9 mouse cellular contexts compared by ENCODE assay signal in the genomic region with DNA sequence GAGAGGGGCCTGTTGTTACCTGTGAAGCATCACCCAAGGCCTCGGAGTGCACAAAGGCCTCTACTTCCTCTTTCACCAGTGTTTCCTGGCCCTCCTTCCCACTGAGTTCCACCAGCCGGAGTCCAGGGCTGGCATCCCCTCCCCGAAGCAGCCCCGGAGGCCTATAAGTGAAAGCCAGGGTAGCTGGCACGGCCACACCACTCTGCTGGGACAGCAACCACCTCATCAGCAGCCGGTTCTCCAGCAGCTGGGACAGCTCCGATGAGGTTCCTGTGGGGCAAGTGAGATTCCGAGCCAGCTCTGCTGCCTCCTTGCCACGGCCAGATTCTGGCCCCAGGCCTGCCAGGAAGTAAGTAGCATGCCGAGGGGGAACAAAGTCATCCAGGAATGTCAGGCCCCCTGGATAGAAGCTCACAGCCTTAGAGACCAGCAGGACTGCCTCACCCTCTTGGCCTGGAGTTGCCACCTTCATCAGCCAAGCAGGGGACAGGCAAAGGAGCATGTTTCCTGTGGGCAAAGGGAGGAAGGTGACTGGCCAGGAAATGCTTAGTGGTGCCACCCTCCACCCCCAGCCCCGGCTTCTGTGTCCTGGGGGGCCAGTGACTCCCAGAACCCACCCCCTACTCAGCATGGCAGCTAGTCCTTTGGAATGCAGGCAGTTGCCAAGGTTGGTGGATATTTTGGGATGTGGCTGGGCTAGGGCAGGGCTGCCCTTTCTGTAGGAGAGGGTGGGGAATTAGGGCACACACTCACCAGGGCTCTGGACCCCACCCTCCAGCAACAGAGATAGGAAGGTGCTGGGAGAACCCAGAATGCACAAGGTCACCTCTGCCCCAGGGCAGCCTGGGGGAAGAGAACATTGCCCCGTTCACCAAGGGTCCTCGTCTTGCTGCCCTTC. TPM values are rescaled to one million over a fixed set of nuclear protein-coding genes. Genes with fewer than 3 reads are reported as not detected.
DNase-seq lines count a peak whose midpoint lies in the region; ATAC-seq lines count a peak whose summit lies in the region.
"Had no signal": no experiment of that assay in that cellular context is flagged by ENCODE, and none has a peak within 500 bp of the region (broad histone marks: within the 10 kb centered on the region; RNA-seq: fewer than 3 reads in every experiment).

No protein-coding gene starts in this region.

- H3K27ac ChIP-seq in forebrain, embryonic 13.5 days, result no peak overlapping the region
- H3K27ac ChIP-seq in forebrain, embryonic 11.5 days (ENCODE audit: low read depth, low read length), result no peak overlapping the region
- no peak overlapping the region for H3K27ac ChIP-seq in neural tube, embryonic 13.5 days (replicated peaks)
- no peak overlapping the region for H3K27ac ChIP-seq in neural tube, embryonic 15.5 days (replicated peaks)
- H3K27ac ChIP-seq in heart, embryonic 16.5 days (ENCODE audit: low read length), result peak overlapping the region; percentile 97
- H3K27ac ChIP-seq in stomach, embryonic 16.5 days (ENCODE audit: low read length), result no peak overlapping the region
- no peak overlapping the region for H3K27ac ChIP-seq in intestine, embryonic 15.5 days
- H3K27ac ChIP-seq: kidney, postnatal 0 days had no signal

- H3K4me2 ChIP-seq in forebrain, embryonic 13.5 days, result no peak overlapping the region
- no peak overlapping the region for H3K4me2 ChIP-seq in forebrain, embryonic 11.5 days (ENCODE audit: low read depth, low read length, severe bottlenecking)
- H3K4me2 ChIP-seq in neural tube, embryonic 13.5 days, result no peak overlapping the region
- H3K4me2 ChIP-seq in neural tube, embryonic 15.5 days, result no peak overlapping the region
- peak overlapping the region; percentile 51 for H3K4me2 ChIP-seq in heart, embryonic 16.5 days (ENCODE audit: low read depth, low read length)
- H3K4me2 ChIP-seq in stomach, embryonic 16.5 days (ENCODE audit: low read depth, low read length), result no peak overlapping the region
- no peak overlapping the region for H3K4me2 ChIP-seq in intestine, embryonic 15.5 days (replicated peaks)

- peak overlapping the region; percentile 31; the same call in 1 of the 2 replicates for H3K9ac ChIP-seq in forebrain, embryonic 13.5 days
- no peak overlapping the region for H3K9ac ChIP-seq in forebrain, embryonic 11.5 days (ENCODE audit: low read length)
- 0 out of 2 replicates have a peak overlapping the region, but pooled peaks have one; percentile 17 for H3K9ac ChIP-seq in neural tube, embryonic 13.5 days
- H3K9ac ChIP-seq in neural tube, embryonic 15.5 days (replicated peaks), result no peak overlapping the region
- H3K9ac ChIP-seq in heart, embryonic 16.5 days (ENCODE audit: low read length), result peak overlapping the region; percentile 94
- peak overlapping the region; percentile 3; the same call in 1 of the 2 replicates for H3K9ac ChIP-seq in stomach, embryonic 16.5 days (ENCODE audit: low read length)
- H3K9ac ChIP-seq in intestine, embryonic 15.5 days, result no peak overlapping the region

- no peak for ATAC-seq in forebrain, embryonic 13.5 days
- no peak for ATAC-seq in forebrain, embryonic 11.5 days (replicated peaks; ENCODE audit: low FRiP score)
- ATAC-seq in neural tube, embryonic 13.5 days (ENCODE audit: low read depth), result no peak
- ATAC-seq in neural tube, embryonic 15.5 days (ENCODE audit: low FRiP score), result no peak
- ATAC-seq in heart, embryonic 16.5 days (replicated peaks; ENCODE audit: extremely low read depth, insufficient read depth, low FRiP score), result peak; percentile 23
- no peak for ATAC-seq in stomach, embryonic 16.5 days (ENCODE audit: insufficient read depth, low FRiP score)
- no peak for ATAC-seq in intestine, embryonic 15.5 days

- 0 out of 2 replicates have a peak, but pooled peaks cover 7% of the 10 kb centered on the region for H3K27me3 ChIP-seq in forebrain, embryonic 13.5 days
- no peaks in the 10 kb centered on the region for H3K27me3 ChIP-seq in forebrain, embryonic 11.5 days (ENCODE audit: control insufficient read depth, insufficient read depth, low read length)
- no peaks in the 10 kb centered on the region; the same call in 1 of the 2 replicates for H3K27me3 ChIP-seq in neural tube, embryonic 13.5 days
- H3K27me3 ChIP-seq in neural tube, embryonic 15.5 days (replicated peaks), result no peaks in the 10 kb centered on the region
- H3K27me3 ChIP-seq in heart, embryonic 16.5 days (ENCODE audit: control insufficient read depth, insufficient read depth, low read length), result no peaks in the 10 kb centered on the region
- no peaks in the 10 kb centered on the region for H3K27me3 ChIP-seq in stomach, embryonic 16.5 days (ENCODE audit: control insufficient read depth, insufficient read depth, low read length)
- no peaks in the 10 kb centered on the region for H3K27me3 ChIP-seq in intestine, embryonic 15.5 days (replicated peaks)

- 75% methylated on average over 13 of the region's 13 CpGs for WGBS in forebrain, embryonic 13.5 days
- 68% methylated on average over 13 of the region's 13 CpGs for WGBS in forebrain, embryonic 11.5 days
- 73% methylated on average over 13 of the region's 13 CpGs for WGBS in neural tube, embryonic 13.5 days
- 65% methylated on average over 13 of the region's 13 CpGs for WGBS in neural tube, embryonic 15.5 days
- WGBS in heart, embryonic 16.5 days, result 31% methylated on average over 13 of the region's 13 CpGs
- WGBS in stomach, embryonic 16.5 days, result 64% methylated on average over 13 of the region's 13 CpGs
- WGBS in intestine, embryonic 15.5 days, result 67% methylated on average over 13 of the region's 13 CpGs

- H3K4me3 ChIP-seq in forebrain, embryonic 13.5 days, result no peak overlapping the region
- no peak overlapping the region for H3K4me3 ChIP-seq in forebrain, embryonic 11.5 days (ENCODE audit: low read depth, low read length)
- no peak overlapping the region for H3K4me3 ChIP-seq in neural tube, embryonic 13.5 days
- no peak overlapping the region for H3K4me3 ChIP-seq in neural tube, embryonic 15.5 days (replicated peaks)
- peak overlapping the region; percentile 4; the same call in 1 of the 2 replicates for H3K4me3 ChIP-seq in heart, embryonic 16.5 days (ENCODE audit: low read length)
- no peak overlapping the region for H3K4me3 ChIP-seq in stomach, embryonic 16.5 days (replicated peaks; ENCODE audit: low read length)
- no peak overlapping the region for H3K4me3 ChIP-seq in intestine, embryonic 15.5 days (replicated peaks)

- H3K4me1 ChIP-seq in forebrain, embryonic 13.5 days, result peaks cover 22% of the 10 kb centered on the region
- peaks cover 15% of the 10 kb centered on the region for H3K4me1 ChIP-seq in forebrain, embryonic 11.5 days (replicated peaks; ENCODE audit: control insufficient read depth, insufficient read depth, low read length)
- H3K4me1 ChIP-seq in neural tube, embryonic 13.5 days (replicated peaks), result peaks cover 27% of the 10 kb centered on the region
- peaks cover 25% of the 10 kb centered on the region for H3K4me1 ChIP-seq in neural tube, embryonic 15.5 days
- peaks cover 61% of the 10 kb centered on the region for H3K4me1 ChIP-seq in heart, embryonic 16.5 days (ENCODE audit: control insufficient read depth, insufficient read depth, low read length)
- H3K4me1 ChIP-seq in stomach, embryonic 16.5 days (ENCODE audit: control insufficient read depth, insufficient read depth, low read length), result peaks cover 19% of the 10 kb centered on the region
- peaks cover 25% of the 10 kb centered on the region for H3K4me1 ChIP-seq in intestine, embryonic 15.5 days (replicated peaks)

- DNase-seq in forebrain, embryonic 11.5 days (ENCODE audit: low spot score), result no peak
- no peak for DNase-seq in natural killer cell, adult 2 months (ENCODE audit: low spot score in 2 of 2)

- no peaks in the 10 kb centered on the region for H3K36me3 ChIP-seq in forebrain, embryonic 13.5 days (ENCODE audit: poor library complexity, severe bottlenecking)
- no peaks in the 10 kb centered on the region for H3K36me3 ChIP-seq in forebrain, embryonic 11.5 days (ENCODE audit: control insufficient read depth, insufficient read depth, low read length)
- no peaks in the 10 kb centered on the region for H3K36me3 ChIP-seq in neural tube, embryonic 13.5 days
- no peaks in the 10 kb centered on the region for H3K36me3 ChIP-seq in neural tube, embryonic 15.5 days
- H3K36me3 ChIP-seq in heart, embryonic 16.5 days (ENCODE audit: control insufficient read depth, insufficient read depth), result no peaks in the 10 kb centered on the region
- H3K36me3 ChIP-seq in stomach, embryonic 16.5 days (ENCODE audit: control insufficient read depth, insufficient read depth, low read length), result no peaks in the 10 kb centered on the region
- H3K36me3 ChIP-seq in intestine, embryonic 15.5 days, result no peaks in the 10 kb centered on the region

- no peaks in the 10 kb centered on the region for H3K9me3 ChIP-seq in forebrain, embryonic 13.5 days (replicated peaks)
- no peaks in the 10 kb centered on the region for H3K9me3 ChIP-seq in forebrain, embryonic 11.5 days (ENCODE audit: control insufficient read depth, low read length)
- H3K9me3 ChIP-seq in neural tube, embryonic 13.5 days, result no peaks in the 10 kb centered on the region
- H3K9me3 ChIP-seq in neural tube, embryonic 15.5 days (replicated peaks), result no peaks in the 10 kb centered on the region
- H3K9me3 ChIP-seq in heart, embryonic 16.5 days (replicated peaks; ENCODE audit: control insufficient read depth, low read length), result no peaks in the 10 kb centered on the region
- H3K9me3 ChIP-seq in stomach, embryonic 16.5 days (replicated peaks; ENCODE audit: control insufficient read depth, low read length), result no peaks in the 10 kb centered on the region
- no peaks in the 10 kb centered on the region for H3K9me3 ChIP-seq in intestine, embryonic 15.5 days

RNA-seq across cellular contexts. Expression of a gene that starts 3.6 kb away (rescaled TPM):
- polyA plus RNA-seq in forebrain, embryonic 13.5 days (2015; fragmentation: Nextera tagmentation; extraction: Ambion mirVana), result 2.4 and 2.5 TPM in 2 replicates
- 3.1 and 3.2 TPM in 2 replicates for polyA plus RNA-seq in forebrain, embryonic 11.5 days (2014; fragmentation: Nextera tagmentation; extraction: Ambion mirVana)
- polyA plus RNA-seq in neural tube, embryonic 13.5 days (2015; fragmentation: Nextera tagmentation; extraction: Ambion mirVana), result 5.1 and 6.6 TPM in 2 replicates
- polyA plus RNA-seq in neural tube, embryonic 15.5 days (2015; fragmentation: Nextera tagmentation; extraction: Ambion mirVana), result 5.9 and 6.4 TPM in 2 replicates
- polyA plus RNA-seq in heart, embryonic 16.5 days (2015; fragmentation: Nextera tagmentation; extraction: Ambion mirVana), result 15.9 and 17.5 TPM in 2 replicates
- polyA plus RNA-seq in stomach, embryonic 16.5 days (2015; fragmentation: Nextera tagmentation; extraction: Ambion mirVana), result 1.8 and 3.1 TPM in 2 replicates
- 1.7 and 2.0 TPM in 2 replicates for polyA plus RNA-seq in intestine, embryonic 15.5 days (2015; fragmentation: Nextera tagmentation; extraction: Ambion mirVana)

RNA-seq across cellular contexts. Expression of a gene that starts 8.5 kb away (rescaled TPM):
- polyA plus RNA-seq in forebrain, embryonic 13.5 days (2015; fragmentation: Nextera tagmentation; extraction: Ambion mirVana), result 56.6 and 61.6 TPM in 2 replicates
- 50.1 and 55.8 TPM in 2 replicates for polyA plus RNA-seq in forebrain, embryonic 11.5 days (2014; fragmentation: Nextera tagmentation; extraction: Ambion mirVana)
- 62.7 and 63.6 TPM in 2 replicates for polyA plus RNA-seq in neural tube, embryonic 13.5 days (2015; fragmentation: Nextera tagmentation; extraction: Ambion mirVana)
- 54.4 and 56.3 TPM in 2 replicates for polyA plus RNA-seq in neural tube, embryonic 15.5 days (2015; fragmentation: Nextera tagmentation; extraction: Ambion mirVana)
- polyA plus RNA-seq in heart, embryonic 16.5 days (2015; fragmentation: Nextera tagmentation; extraction: Ambion mirVana), result 47.4 and 48.7 TPM in 2 replicates
- polyA plus RNA-seq in stomach, embryonic 16.5 days (2015; fragmentation: Nextera tagmentation; extraction: Ambion mirVana), result 50.2 and 60.4 TPM in 2 replicates
- 40.7 and 41.9 TPM in 2 replicates for polyA plus RNA-seq in intestine, embryonic 15.5 days (2015; fragmentation: Nextera tagmentation; extraction: Ambion mirVana)

RNA-seq across cellular contexts. Expression of a gene that starts 18.2 kb away (rescaled TPM):
- polyA plus RNA-seq in forebrain, embryonic 13.5 days (2015; fragmentation: Nextera tagmentation; extraction: Ambion mirVana), result 0.33 and 0.65 TPM in 2 replicates
- polyA plus RNA-seq in forebrain, embryonic 11.5 days (2014; fragmentation: Nextera tagmentation; extraction: Ambion mirVana), result 0.52 and 0.96 TPM in 2 replicates
- 0.54 and 1.2 TPM in 2 replicates for polyA plus RNA-seq in neural tube, embryonic 13.5 days (2015; fragmentation: Nextera tagmentation; extraction: Ambion mirVana)
- polyA plus RNA-seq in neural tube, embryonic 15.5 days (2015; fragmentation: Nextera tagmentation; extraction: Ambion mirVana), result 1.0 and 52.3 TPM in 2 replicates
- polyA plus RNA-seq in heart, embryonic 16.5 days (2015; fragmentation: Nextera tagmentation; extraction: Ambion mirVana), result 25.3 and 71.1 TPM in 2 replicates
- polyA plus RNA-seq in stomach, embryonic 16.5 days (2015; fragmentation: Nextera tagmentation; extraction: Ambion mirVana), result 5.8 and 6.2 TPM in 2 replicates
- polyA plus RNA-seq in intestine, embryonic 15.5 days (2015; fragmentation: Nextera tagmentation; extraction: Ambion mirVana), result 3.9 and 5.4 TPM in 2 replicates

RNA-seq across cellular contexts. Expression of a gene that starts 19.4 kb away (rescaled TPM):
- 0.77 and 0.82 TPM in 2 replicates for polyA plus RNA-seq in forebrain, embryonic 13.5 days (2015; fragmentation: Nextera tagmentation; extraction: Ambion mirVana)
- polyA plus RNA-seq in forebrain, embryonic 11.5 days (2014; fragmentation: Nextera tagmentation; extraction: Ambion mirVana), result 0.43 and 1.3 TPM in 2 replicates
- polyA plus RNA-seq in neural tube, embryonic 13.5 days (2015; fragmentation: Nextera tagmentation; extraction: Ambion mirVana), result 0.80 and 0.88 TPM in 2 replicates
- polyA plus RNA-seq in neural tube, embryonic 15.5 days (2015; fragmentation: Nextera tagmentation; extraction: Ambion mirVana), result 0.74 and 20.7 TPM in 2 replicates
- 10.8 and 26.5 TPM in 2 replicates for polyA plus RNA-seq in heart, embryonic 16.5 days (2015; fragmentation: Nextera tagmentation; extraction: Ambion mirVana)
- polyA plus RNA-seq in stomach, embryonic 16.5 days (2015; fragmentation: Nextera tagmentation; extraction: Ambion mirVana), result 3.6 and 3.8 TPM in 2 replicates
- 3.5 TPM in 2 replicates for polyA plus RNA-seq in intestine, embryonic 15.5 days (2015; fragmentation: Nextera tagmentation; extraction: Ambion mirVana)

RNA-seq across cellular contexts. Expression of a gene that starts 20.2 kb away (rescaled TPM):
- polyA plus RNA-seq in forebrain, embryonic 13.5 days (2015; fragmentation: Nextera tagmentation; extraction: Ambion mirVana), result 664 and 700 TPM in 2 replicates
- polyA plus RNA-seq in forebrain, embryonic 11.5 days (2014; fragmentation: Nextera tagmentation; extraction: Ambion mirVana), result 856 and 864 TPM in 2 replicates
- 683 and 709 TPM in 2 replicates for polyA plus RNA-seq in neural tube, embryonic 13.5 days (2015; fragmentation: Nextera tagmentation; extraction: Ambion mirVana)
- polyA plus RNA-seq in neural tube, embryonic 15.5 days (2015; fragmentation: Nextera tagmentation; extraction: Ambion mirVana), result 589 and 681 TPM in 2 replicates
- 813 and 866 TPM in 2 replicates for polyA plus RNA-seq in heart, embryonic 16.5 days (2015; fragmentation: Nextera tagmentation; extraction: Ambion mirVana)
- polyA plus RNA-seq in stomach, embryonic 16.5 days (2015; fragmentation: Nextera tagmentation; extraction: Ambion mirVana), result 727 and 779 TPM in 2 replicates
- 757 and 779 TPM in 2 replicates for polyA plus RNA-seq in intestine, embryonic 15.5 days (2015; fragmentation: Nextera tagmentation; extraction: Ambion mirVana)

Comparison
In these comparisons a context has a peak if more than half of its experiments do, and no peak if none do; other contexts are left out.
1. H3K9ac ChIP-seq: peak in forebrain, embryonic 13.5 days (single experiment), neural tube, embryonic 13.5 days (single experiment), heart, embryonic 16.5 days (single experiment) and stomach, embryonic 16.5 days (single experiment); none in forebrain, embryonic 11.5 days (single experiment), neural tube, embryonic 15.5 days (single experiment) and intestine, embryonic 15.5 days (single experiment).